Mouse (Mus musculus): ENCODE data around the gene Wipi1. TPM values are rescaled to one million over a fixed set of nuclear protein-coding genes. Genes with fewer than 3 reads are reported as not detected.

Wipi1 gene
- total and polyA plus RNA-seq, 3 experiments, result 1.8 to 2.2 (median 2.0) TPM

GRCm38 (mm10) chr11:109653201-109653600 is 41.4 kb upstream of the Wipi1 start:
- Histone ChIP-seq H3K4me2 (ENCODE audit: insufficient read depth, low read depth, poor library complexity, severe bottlenecking) (no peak overlapping the region; the same call in 1 of the 2 replicates), H3K36me3 (replicated peaks in 1 of 2; ENCODE audit: control insufficient read depth in 1 of 2, insufficient read depth in 1 of 2, low read length in 1 of 2) (peaks cover 33 to 46% of the 10 kb centered on the region in 2 experiments), H3K4me1 (ENCODE audit: control insufficient read depth in 1 of 2, insufficient read depth in 2 of 2) (peaks cover 14 to 48% of the 10 kb centered on the region in 2 experiments), H3K27ac (ENCODE audit: insufficient read depth, low read depth) (no peak overlapping the region), H3K9me3 (replicated peaks; ENCODE audit: low read length) (no peaks in the 10 kb centered on the region), H3K27me3 (replicated peaks) (no peaks in the 10 kb centered on the region), H3K9ac (ENCODE audit: insufficient read depth, low read depth) (no peak overlapping the region; the same call in 1 of the 2 replicates), H3K4me3 (replicated peaks in 1 of 3; ENCODE audit: low read depth in 2 of 3, low read length in 2 of 3, poor library complexity in 1 of 3) (no peak overlapping the region), H3K79me2 (replicated peaks; ENCODE audit: control insufficient read depth, extremely low read depth, insufficient read depth, poor library complexity, severe bottlenecking) (peaks cover 63% of the 10 kb centered on the region)
- DNase-seq (ENCODE audit: extremely low read depth), result no peak
- dilution Hi-C loops (cut with MboI; ENCODE audit: extremely low pct_ligation_motif_present, extremely low pct_unique_long_range_greater_than_20kb, low sequenced_read_pairs), result no loop called here
- TF ChIP-seq MAFK (IDR thresholded peaks at IDR 0.05; ENCODE audit: insufficient replicate concordance, low read length) (no peak), POLR2AphosphoS2 (IDR thresholded peaks at IDR 0.05; ENCODE audit: low read depth, low read length) (no peak), TBP (conservative IDR thresholded peaks at IDR 0.05; ENCODE audit: low read depth, low read length) (no peak), ZC3H11A (IDR thresholded peaks at IDR 0.05; ENCODE audit: low read depth, low read length) (no peak), CHD2 (IDR thresholded peaks at IDR 0.05; ENCODE audit: low read length) (no peak), RCOR1 (conservative IDR thresholded peaks at IDR 0.05; ENCODE audit: low read depth, low read length) (no peak), ETS1 (conservative IDR thresholded peaks at IDR 0.05; ENCODE audit: low read depth, low read length) (no peak), MYC (IDR thresholded peaks at IDR 0.05; ENCODE audit: low read depth, low read length) (no peak), USF1 (IDR thresholded peaks at IDR 0.05; ENCODE audit: low read depth, low read length) (no peak)
- in situ Hi-C loops (cut with MboI; ENCODE audit: low pct_ligation_motif_present, low pct_unique_long_range_greater_than_20kb, low sequenced_read_pairs), result no loop called here

- Histone ChIP-seq H3K9me3 (replicated peaks; ENCODE audit: low read length) (no peaks in the 10 kb centered on the region), H3K4me3 (replicated peaks in 1 of 3; ENCODE audit: low read depth in 2 of 3, low read length in 2 of 3, poor library complexity in 1 of 3) (peak overlapping the region; percentile 78 to 92 (median 82)), H3K79me2 (replicated peaks; ENCODE audit: control insufficient read depth, extremely low read depth, insufficient read depth, poor library complexity, severe bottlenecking) (peaks cover 58% of the 10 kb centered on the region), H3K27me3 (replicated peaks) (no peaks in the 10 kb centered on the region), H3K27ac (ENCODE audit: insufficient read depth, low read depth) (no peak overlapping the region), H3K4me1 (ENCODE audit: control insufficient read depth in 1 of 2, insufficient read depth in 2 of 2) (peaks cover 14 to 48% of the 10 kb centered on the region in 2 experiments), H3K36me3 (replicated peaks in 1 of 2; ENCODE audit: control insufficient read depth in 1 of 2, insufficient read depth in 1 of 2, low read length in 1 of 2) (peaks cover 33 to 46% of the 10 kb centered on the region in 2 experiments), H3K4me2 (ENCODE audit: insufficient read depth, low read depth, poor library complexity, severe bottlenecking) (peak overlapping the region; percentile 93), H3K9ac (ENCODE audit: insufficient read depth, low read depth) (peak overlapping the region; percentile 97)
- no peak for DNase-seq (ENCODE audit: extremely low read depth)
- in situ Hi-C loops (cut with MboI; ENCODE audit: low pct_ligation_motif_present, low pct_unique_long_range_greater_than_20kb, low sequenced_read_pairs), result no loop called here
- TF ChIP-seq MAFK (IDR thresholded peaks at IDR 0.05; ENCODE audit: insufficient replicate concordance, low read length) (no peak), USF2 (conservative IDR thresholded peaks at IDR 0.05; ENCODE audit: low read depth, low read length) (no peak), PAX5 (IDR thresholded peaks at IDR 0.05; ENCODE audit: low read length) (no peak), CHD1 (IDR thresholded peaks at IDR 0.05; ENCODE audit: low read depth, low read length) (no peak), MAZ (IDR thresholded peaks at IDR 0.05; ENCODE audit: low read depth, low read length) (no peak), CTCF (conservative IDR thresholded peaks at IDR 0.05 in 1 of 2, IDR thresholded peaks at IDR 0.05 in 1 of 2; ENCODE audit: low read depth in 2 of 2, low read length in 2 of 2) (no peak), ZC3H11A (IDR thresholded peaks at IDR 0.05; ENCODE audit: low read depth, low read length) (no peak), POLR2AphosphoS2 (IDR thresholded peaks at IDR 0.05; ENCODE audit: low read depth, low read length) (no peak), E2F4 (IDR thresholded peaks at IDR 0.05; ENCODE audit: insufficient replicate concordance, low read depth, low read length) (no peak), TCF12 (IDR thresholded peaks at IDR 0.05; ENCODE audit: low read depth, low read length) (no peak), USF1 (IDR thresholded peaks at IDR 0.05; ENCODE audit: low read depth, low read length) (no peak), POLR2A (IDR thresholded peaks at IDR 0.05; ENCODE audit: low read depth, low read length) (no peak), ZMIZ1 (IDR thresholded peaks at IDR 0.05; ENCODE audit: low read depth, low read length) (no peak), ELF1 (IDR thresholded peaks at IDR 0.05; ENCODE audit: low read depth, low read length) (no peak), MYC (IDR thresholded peaks at IDR 0.05; ENCODE audit: low read depth, low read length) (no peak), MAX (IDR thresholded peaks at IDR 0.05; ENCODE audit: low read length) (no peak)
- dilution Hi-C loops (cut with MboI; ENCODE audit: extremely low pct_ligation_motif_present, extremely low pct_unique_long_range_greater_than_20kb, low sequenced_read_pairs), result no loop called here
These were observed 40.7 kb upstream of the Wipi1 start for GRCm38 (mm10) chr11:109652505-109652904.
